Mouse (Mus musculus): ENCODE data around the gene Cldn8.

The Cldn8 gene

GRCm38 (mm10) chr16:88542488-88542887 lies 20.5 kb downstream of the Cldn8 start:
- TF ChIP-seq GATA4 (IDR thresholded peaks at IDR 0.05; ENCODE audit: insufficient replicate concordance, low read length) = no peak

DNA sequence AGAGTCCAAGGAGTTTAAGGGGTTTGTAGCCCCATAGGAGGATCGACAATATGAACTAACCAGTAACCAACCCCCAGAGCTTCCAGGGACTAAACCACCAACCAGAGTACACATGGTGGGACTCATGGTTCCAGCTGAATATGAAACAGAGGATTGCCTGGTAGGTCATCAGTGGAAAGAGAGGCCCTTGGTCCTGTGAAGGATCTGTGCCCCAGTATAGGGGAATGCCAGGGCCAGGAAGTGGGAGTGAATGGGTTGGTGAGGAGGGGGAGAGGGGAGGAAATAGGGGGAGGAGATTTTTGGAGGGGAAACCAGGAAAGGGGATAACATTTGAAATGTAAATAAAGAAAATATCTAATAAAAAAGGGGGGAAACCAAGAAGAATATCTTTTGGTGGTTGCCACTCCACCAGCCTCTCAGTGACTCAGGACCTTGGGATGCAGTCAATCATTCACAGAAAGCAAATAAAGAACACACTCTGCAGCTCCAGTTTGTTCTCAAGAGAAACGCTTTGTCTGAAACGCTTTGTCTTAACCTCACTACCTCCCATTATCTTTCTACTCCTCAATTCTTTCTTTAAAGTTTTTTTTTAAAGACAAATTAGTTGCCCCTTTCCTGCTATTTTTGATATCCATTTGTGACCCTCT lies 23.0 kb downstream of the Cldn8 start:
- TF ChIP-seq GATA4 (IDR thresholded peaks at IDR 0.05; ENCODE audit: insufficient replicate concordance, low read length) = no peak

DNA sequence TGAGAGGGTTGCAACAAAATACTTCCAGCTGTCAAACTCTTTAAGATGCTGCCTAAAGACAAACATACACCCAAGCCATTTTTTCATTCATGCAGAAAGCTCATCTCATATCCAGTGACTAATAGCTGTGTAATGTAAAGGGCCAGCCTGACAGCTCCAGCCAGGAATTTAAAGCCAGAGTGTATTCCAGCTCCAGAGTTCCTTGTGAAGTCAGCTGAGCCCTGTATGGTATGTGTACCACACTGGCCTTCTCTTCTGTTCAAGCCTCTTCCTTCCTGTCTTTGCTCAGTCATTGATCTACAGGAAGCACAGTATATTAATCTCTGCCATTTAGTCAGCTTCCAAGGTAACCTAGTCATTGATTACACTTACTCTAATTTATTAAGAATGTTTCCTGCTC lies 51.6 kb downstream of the Cldn8 start:
- TF ChIP-seq GATA4 (IDR thresholded peaks at IDR 0.05; ENCODE audit: insufficient replicate concordance, low read length) = no peak

Measured in liver, adult (tissue).